Mouse (Mus musculus) brain, embryonic 14.5 days (tissue): ENCODE measurements around the gene Dnlz.

Experiments
- CTCF ChIP-seq: fragments of 200-500 bp; IDR thresholded peaks from 2 replicates; pipeline ENCODE4 v1.5.1; 2012; ENCODE audit warnings: inconsistent platforms, mild to moderate bottlenecking, moderate library complexity, borderline replicate concordance; ENCODE audit not compliant: insufficient read depth, insufficient read length; ENCODE audit errors: extremely low read depth
- POLR2A ChIP-seq: fragments of 200-500 bp; IDR thresholded peaks from 2 replicates; pipeline ENCODE4 v1.6.1; 2012; ENCODE audit warnings: mild to moderate bottlenecking, inconsistent platforms, borderline replicate concordance; ENCODE audit not compliant: poor library complexity, insufficient read depth, insufficient read length, severe bottlenecking; ENCODE audit errors: extremely low read depth

DNA sequence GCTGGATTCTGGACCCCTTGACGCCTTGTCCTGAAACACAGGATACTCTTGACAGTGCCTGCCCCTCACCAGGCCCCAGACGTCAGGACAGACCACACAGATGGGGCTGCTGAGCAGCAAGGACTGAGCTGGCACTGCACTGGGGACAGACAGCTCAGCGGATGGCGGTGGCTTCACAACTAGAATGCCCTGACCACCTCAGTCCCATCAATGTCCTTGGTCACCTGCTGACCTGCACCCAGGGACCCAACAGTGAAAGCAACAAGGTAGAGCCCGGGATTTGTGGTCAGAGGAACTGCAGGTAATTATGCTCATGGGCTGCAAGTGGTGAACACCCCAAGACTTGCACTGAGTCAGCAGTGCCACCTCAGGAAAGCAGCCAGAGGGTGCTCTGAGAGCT lies 11.1 kb upstream of the Dnlz start:
- TF ChIP-seq POLR2A (no peak), CTCF (no peak)
